Mouse (Mus musculus) thymus, adult 18-20 months (tissue): ENCODE measurements around the gene Tgm1.

Experiments used
- DNase-seq, 2 experiments: peaks; one replicate each; pipeline ENCODE4 v3.0.0; 2022; ENCODE audit warnings: mixed read lengths in 2 of 2

Gene Tgm1

GRCm38 (mm10) chr14:55671833-55672740, 41.6 kb downstream of the Tgm1 start, which contains the start of the genes Gmpr2 and Nedd8:
Gene Gmpr2 (plus strand): TSS chr14:55671941.
Gene Nedd8 (minus strand): TSS chr14:55672124.
- DNase-seq: peak; percentile 83 to 89

GRCm38 (mm10) chr14:55671486-55671832, 42.3 kb downstream of the Tgm1 start:
- DNase-seq: no peak

GRCm38 (mm10) chr14:55660636-55661035, 53.1 kb downstream of the Tgm1 start:
- no peak for DNase-seq

GRCm38 (mm10) chr14:55659960-55660573, 53.7 kb downstream of the Tgm1 start, which contains the start of gene Mdp1:
Gene Mdp1 (minus strand): TSS chr14:55660508.
- peak; percentile 54 to 58 for DNase-seq

GRCm38 (mm10) chr14:55658011-55658410, 55.7 kb downstream of the Tgm1 start:
- no peak for DNase-seq

- DNase-seq: no peak
Observed at GRCm38 (mm10) chr14:55656935-55657334, 56.8 kb downstream of the Tgm1 start.

- DNase-seq: peak in 1 of 2 experiments; percentile 38
Observed at GRCm38 (mm10) chr14:55651528-55651927, 62.2 kb downstream of the Tgm1 start.
